Mouse (Mus musculus) retina, embryonic 14.5 days (tissue): Measurements from ENCODE around the gene Nploc4.

ENCODE experiments used
- DNase-seq: peaks from one replicate; pipeline ENCODE4 v3.0.0-alpha.2; 2015; ENCODE audit warnings: low spot score

The Nploc4 gene

GRCm38 (mm10) chr11:120437152-120437856, at the start of gene Nploc4:
Nploc4 (minus strand) TSS chr11:120437708.
- peak; percentile 95 for DNase-seq

GRCm38 (mm10) chr11:120485251-120485650, 47.7 kb upstream of the Nploc4 start:
- no peak for DNase-seq

GRCm38 (mm10) chr11:120484265-120484981, 46.9 kb upstream of the Nploc4 start, which contains the start of gene Mrpl12:
Mrpl12 (plus strand) TSS chr11:120484613.
- DNase-seq, result peak; percentile 97

GRCm38 (mm10) chr11:120483448-120483934, 46.0 kb upstream of the Nploc4 start:
- no peak for DNase-seq

- DNase-seq, result no peak
Observed at GRCm38 (mm10) chr11:120472052-120472451, 34.5 kb upstream of the Nploc4 start.

GRCm38 (mm10) chr11:120467736-120468092, 30.2 kb upstream of the Nploc4 start:
- no peak for DNase-seq

- DNase-seq, result peak; percentile 99
Observed at GRCm38 (mm10) chr11:120467051-120467735, 29.7 kb upstream of the Nploc4 start, which contains the start of gene Arl16. Arl16 (minus strand) TSS chr11:120467607.

GRCm38 (mm10) chr11:120465521-120465920, 28.0 kb upstream of the Nploc4 start:
- DNase-seq, result no peak

GRCm38 (mm10) chr11:120464365-120464764, 26.9 kb upstream of the Nploc4 start:
- DNase-seq, result no peak

- no peak for DNase-seq
Observed at GRCm38 (mm10) chr11:120463536-120463935, 26.0 kb upstream of the Nploc4 start.

GRCm38 (mm10) chr11:120458847-120459597, 21.5 kb upstream of the Nploc4 start:
- DNase-seq, result peak; percentile 32

- DNase-seq, result peak; percentile 85
Observed at GRCm38 (mm10) chr11:120457772-120458751, 20.6 kb upstream of the Nploc4 start, which contains the start of the genes Oxld1 and Ccdc137. Oxld1 (minus strand) TSS chr11:120458068. Ccdc137 (plus strand) TSS chr11:120458115.

- DNase-seq, result no peak
Observed at GRCm38 (mm10) chr11:120457370-120457769, 19.9 kb upstream of the Nploc4 start.

- no peak for DNase-seq
Observed at GRCm38 (mm10) chr11:120455413-120455812, 17.9 kb upstream of the Nploc4 start.

- no peak for DNase-seq
Observed at GRCm38 (mm10) chr11:120454965-120455364, 17.5 kb upstream of the Nploc4 start.

GRCm38 (mm10) chr11:120453306-120453705, 15.8 kb upstream of the Nploc4 start, which contains the start of gene Pde6g:
Pde6g (minus strand) TSS chr11:120453500.
- no peak for DNase-seq

- DNase-seq, result peak; percentile 5
Observed at GRCm38 (mm10) chr11:120452246-120452645, 14.7 kb upstream of the Nploc4 start.

- no peak for DNase-seq
Observed at GRCm38 (mm10) chr11:120447179-120447578, 9.7 kb upstream of the Nploc4 start.

- DNase-seq, result no peak
Observed at GRCm38 (mm10) chr11:120445475-120445874, 8.0 kb upstream of the Nploc4 start.

- no peak for DNase-seq
Observed at GRCm38 (mm10) chr11:120444106-120444505, 6.6 kb upstream of the Nploc4 start.
